Mouse (Mus musculus) liver, embryonic 13.5 days (tissue): ENCODE measurements at regions not wholly inside any gene's neighbourhood (a gene's known extent, or its start where the extent isn't known, plus 50 kb on each side); places are given as distances from the start of the nearest gene placed in this dataset.

ENCODE experiments used
- ATAC-seq: fragments of 200-750 bp; cut with Nextera tagmentation; 2 replicates; pipeline ENCODE4 v1.8.0; 2017; ENCODE audit warnings: low read depth, mild to moderate bottlenecking, moderate number of reproducible peaks, moderate library complexity
- DNase-seq: peaks from one replicate; pipeline ENCODE4 v3.0.0; 2022
- H3K27ac ChIP-seq: fragments of 300-500 bp; sonication (generic); 2 replicates; pipeline ENCODE4 v1.5.1; 2015; ENCODE audit warnings: moderate library complexity, mild to moderate bottlenecking, inconsistent platforms
- H3K27me3 ChIP-seq: fragments of 300-500 bp; sonication (generic); 2 replicates; pipeline ENCODE4 v1.6.1; 2015; ENCODE audit warnings: mild to moderate bottlenecking, inconsistent platforms
- H3K36me3 ChIP-seq: fragments of 300-500 bp; sonication (generic); 2 replicates; pipeline ENCODE4 v1.6.1; 2015; ENCODE audit warnings: mild to moderate bottlenecking, inconsistent platforms
- H3K4me1 ChIP-seq: fragments of 300-500 bp; sonication (generic); replicated peaks from 2 replicates; pipeline ENCODE4 v1.6.1; 2015; ENCODE audit warnings: inconsistent platforms
- H3K4me2 ChIP-seq: fragments of 300-500 bp; sonication (generic); 2 replicates; pipeline ENCODE4 v1.6.1; 2015; ENCODE audit warnings: inconsistent platforms, mild to moderate bottlenecking, moderate library complexity
- H3K4me3 ChIP-seq: fragments of 300-500 bp; sonication (generic); replicated peaks from 2 replicates; pipeline ENCODE4 v1.5.1; 2015; ENCODE audit warnings: mild to moderate bottlenecking, inconsistent platforms
- H3K9ac ChIP-seq: fragments of 300-500 bp; sonication (generic); 2 replicates; pipeline ENCODE4 v1.6.1; 2015; ENCODE audit warnings: mild to moderate bottlenecking, inconsistent platforms
- H3K9me3 ChIP-seq: fragments of 300-500 bp; sonication (generic); replicated peaks from 2 replicates; pipeline ENCODE4 v1.6.1; 2016; ENCODE audit warnings: inconsistent platforms
- WGBS: fragments of 180-500 bp; shearing (Covaris S2); methylation state at CpG from one replicate; pipeline ENCODE4 v1.1.7; 2015; ENCODE audit not compliant: insufficient replicate concordance; 5-methylcytosine and 5-hydroxymethylcytosine counted together

- Histone ChIP-seq H3K36me3 (no peaks in the 10 kb centered on the region), H3K27ac (no peak overlapping the region), H3K4me2 (no peak overlapping the region), H3K4me3 (no peak overlapping the region), H3K9ac (no peak overlapping the region), H3K27me3 (no peaks in the 10 kb centered on the region), H3K9me3 (no peaks in the 10 kb centered on the region), H3K4me1 (0 out of 2 replicates have a peak, but pooled peaks cover 11% of the 10 kb centered on the region)
- DNase-seq (no peak), ATAC-seq (no peak)
- 50% methylated on average over 3 of the region's 3 CpGs for WGBS
Measured at GRCm38 (mm10) chr12:77143958-77144357, 94.0 kb upstream of the Fut8 start.

- Histone ChIP-seq H3K9me3 (no peaks in the 10 kb centered on the region), H3K9ac (no peak overlapping the region), H3K4me2 (no peak overlapping the region), H3K27ac (no peak overlapping the region), H3K27me3 (no peaks in the 10 kb centered on the region), H3K4me3 (no peak overlapping the region), H3K36me3 (no peaks in the 10 kb centered on the region), H3K4me1 (0 out of 2 replicates have a peak, but pooled peaks cover 11% of the 10 kb centered on the region)
- no peak for DNase-seq
- WGBS = 32% methylated on average over 6 of the region's 6 CpGs
- no peak for ATAC-seq
Measured at GRCm38 (mm10) chr12:77143521-77143920, 94.4 kb upstream of the Fut8 start.

DNA sequence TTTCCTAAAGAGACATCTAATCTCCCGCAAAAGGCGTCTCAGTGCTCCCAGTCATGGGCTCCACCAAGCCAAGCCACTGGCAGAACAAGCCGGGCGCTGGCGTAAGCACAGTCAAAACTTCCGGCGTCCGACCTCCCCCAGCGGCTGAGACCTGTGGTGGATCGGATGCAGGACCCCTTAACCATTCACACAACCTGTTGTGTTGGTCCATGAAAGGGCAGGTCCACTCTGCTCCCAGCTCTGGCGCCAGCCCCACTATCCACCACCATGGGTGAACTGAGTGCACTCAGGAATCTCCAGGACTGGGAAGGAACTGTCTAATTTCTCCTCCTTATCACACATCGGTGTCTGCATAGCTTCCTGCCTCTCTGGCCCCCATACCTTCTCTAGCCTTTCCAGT is 94.8 kb upstream of the Fut8 start:
- DNase-seq (no peak), ATAC-seq (no peak)
- Histone ChIP-seq H3K9me3 (no peaks in the 10 kb centered on the region), H3K27ac (no peak overlapping the region), H3K4me1 (0 out of 2 replicates have a peak, but pooled peaks cover 11% of the 10 kb centered on the region), H3K4me2 (no peak overlapping the region), H3K9ac (no peak overlapping the region), H3K4me3 (no peak overlapping the region), H3K27me3 (no peaks in the 10 kb centered on the region), H3K36me3 (no peaks in the 10 kb centered on the region)
- WGBS = 57% methylated on average over 12 of the region's 12 CpGs

- H3K4me1 ChIP-seq = 0 out of 2 replicates have a peak, but pooled peaks cover 11% of the 10 kb centered on the region
- no peak overlapping the region for H3K27ac ChIP-seq
- 61% methylated on average over 4 of the region's 4 CpGs for WGBS
- H3K4me2 ChIP-seq = no peak overlapping the region
- no peak for DNase-seq
- no peaks in the 10 kb centered on the region for H3K9me3 ChIP-seq
- no peaks in the 10 kb centered on the region for H3K36me3 ChIP-seq
- no peaks in the 10 kb centered on the region for H3K27me3 ChIP-seq
- ATAC-seq = no peak
- H3K9ac ChIP-seq = no peak overlapping the region
- no peak overlapping the region for H3K4me3 ChIP-seq
Measured at GRCm38 (mm10) chr12:77142224-77142623, 95.7 kb upstream of the Fut8 start.

DNA sequence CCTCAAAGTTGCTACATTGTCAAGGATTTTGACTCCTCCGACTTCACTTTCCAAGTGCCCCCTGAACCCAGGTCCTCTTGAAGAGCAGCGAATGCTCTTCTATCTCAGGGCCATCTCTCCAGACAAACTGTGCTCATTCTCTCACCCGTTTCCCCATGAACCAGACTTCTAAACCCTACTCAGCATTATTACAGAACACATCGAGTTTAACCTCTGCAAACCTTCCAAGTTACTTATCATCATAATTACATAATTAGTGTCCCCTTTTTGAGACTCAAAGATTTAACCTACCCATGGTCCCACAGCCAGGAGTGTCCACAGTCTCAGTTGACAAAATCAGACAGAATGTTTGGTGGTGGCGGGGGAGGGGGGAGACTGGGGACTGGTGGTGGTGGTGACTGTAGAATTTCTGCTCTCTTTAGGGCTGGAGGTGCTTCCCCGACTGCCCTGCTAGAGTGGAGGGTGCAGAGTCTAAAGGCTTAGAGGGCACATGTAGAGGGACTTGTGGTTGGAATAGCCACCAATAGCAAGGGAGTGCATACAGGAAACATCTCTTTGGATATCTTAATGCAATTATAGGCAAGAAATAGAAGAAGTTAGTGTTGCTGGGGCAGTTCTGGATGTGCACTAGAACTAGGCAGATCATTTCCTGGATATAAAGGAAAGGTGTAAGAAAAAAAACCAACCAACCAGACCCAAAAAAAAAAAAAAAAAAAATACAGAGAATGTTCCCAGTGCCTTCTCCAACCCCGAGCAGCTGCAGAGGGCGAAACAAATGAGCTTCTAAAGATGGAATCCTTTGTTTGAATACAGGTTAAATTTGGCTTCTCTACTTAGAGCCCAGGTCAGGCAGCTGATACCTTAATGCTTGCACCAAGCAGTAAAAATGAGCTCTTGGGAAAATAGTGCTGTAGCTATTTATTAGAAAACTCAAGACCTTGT is 96.4 kb upstream of the Fut8 start:
- H3K27ac ChIP-seq = no peak overlapping the region
- no peak overlapping the region for H3K9ac ChIP-seq
- 46% methylated on average over 8 of the region's 8 CpGs for WGBS
- H3K4me2 ChIP-seq = no peak overlapping the region
- H3K36me3 ChIP-seq = no peaks in the 10 kb centered on the region
- no peak overlapping the region for H3K4me3 ChIP-seq
- H3K4me1 ChIP-seq = 0 out of 2 replicates have a peak, but pooled peaks cover 11% of the 10 kb centered on the region
- ATAC-seq (no peak), DNase-seq (no peak)
- no peaks in the 10 kb centered on the region for H3K27me3 ChIP-seq
- H3K9me3 ChIP-seq = no peaks in the 10 kb centered on the region

DNA sequence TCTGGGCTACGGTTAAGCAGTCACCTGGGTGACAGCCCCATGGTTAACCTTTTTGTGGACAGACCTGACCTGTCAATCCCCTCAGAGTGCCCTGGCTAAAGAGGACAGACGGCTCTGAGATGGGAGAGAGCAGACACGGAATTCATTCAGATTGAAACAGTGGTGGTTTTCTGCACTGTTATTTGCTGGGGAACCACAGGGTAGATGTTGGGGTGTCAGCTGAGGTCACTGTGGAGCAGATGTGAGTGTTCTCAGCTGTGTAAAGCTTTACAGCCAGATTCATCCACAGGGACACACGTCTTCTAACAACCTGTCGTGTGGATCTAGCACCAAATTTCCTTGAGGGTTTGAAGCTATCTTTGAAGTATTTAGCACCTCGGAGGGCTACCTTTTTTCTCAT is 97.3 kb upstream of the Fut8 start:
- Histone ChIP-seq H3K27ac (no peak overlapping the region), H3K27me3 (no peaks in the 10 kb centered on the region), H3K4me1 (0 out of 2 replicates have a peak, but pooled peaks cover 11% of the 10 kb centered on the region), H3K36me3 (no peaks in the 10 kb centered on the region), H3K4me2 (no peak overlapping the region), H3K4me3 (no peak overlapping the region), H3K9me3 (no peaks in the 10 kb centered on the region), H3K9ac (no peak overlapping the region)
- 61% methylated on average over 6 of the region's 6 CpGs for WGBS
- ATAC-seq (no peak), DNase-seq (no peak)

GRCm38 (mm10) chr12:77140141-77140540 is 97.8 kb upstream of the Fut8 start:
- Histone ChIP-seq H3K9ac (no peak overlapping the region), H3K4me3 (no peak overlapping the region), H3K27ac (no peak overlapping the region), H3K4me1 (0 out of 2 replicates have a peak, but pooled peaks cover 11% of the 10 kb centered on the region), H3K27me3 (no peaks in the 10 kb centered on the region), H3K36me3 (no peaks in the 10 kb centered on the region), H3K9me3 (no peaks in the 10 kb centered on the region), H3K4me2 (no peak overlapping the region)
- WGBS = 63% methylated on average over 5 of the region's 5 CpGs
- DNase-seq (no peak), ATAC-seq (no peak)

DNA sequence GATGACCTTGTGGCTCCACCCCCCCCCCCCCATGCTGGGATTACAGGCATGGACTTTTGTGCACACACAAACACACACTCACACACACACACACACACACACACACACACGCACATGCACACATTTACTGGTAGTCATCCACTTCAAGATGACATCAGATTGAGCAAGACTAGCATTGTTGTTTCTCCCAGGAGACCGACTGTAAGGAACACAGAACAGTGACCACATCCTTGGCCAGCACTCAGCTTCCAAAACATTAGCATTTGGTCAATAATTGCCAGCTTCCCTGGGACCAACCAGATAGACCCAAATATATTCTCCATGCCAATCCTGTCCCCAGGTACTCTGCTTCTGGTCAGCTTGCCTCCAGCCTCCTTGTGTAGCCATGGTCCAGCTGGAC is 98.2 kb upstream of the Fut8 start:
- no peaks in the 10 kb centered on the region for H3K27me3 ChIP-seq
- ATAC-seq (no peak), DNase-seq (no peak)
- H3K36me3 ChIP-seq = no peaks in the 10 kb centered on the region
- H3K27ac ChIP-seq = no peak overlapping the region
- H3K9ac ChIP-seq = no peak overlapping the region
- H3K4me2 ChIP-seq = no peak overlapping the region
- no peaks in the 10 kb centered on the region for H3K9me3 ChIP-seq
- H3K4me3 ChIP-seq = no peak overlapping the region
- 0 out of 2 replicates have a peak, but pooled peaks cover 11% of the 10 kb centered on the region for H3K4me1 ChIP-seq
- 54% methylated on average over 2 of the region's 2 CpGs for WGBS

DNA sequence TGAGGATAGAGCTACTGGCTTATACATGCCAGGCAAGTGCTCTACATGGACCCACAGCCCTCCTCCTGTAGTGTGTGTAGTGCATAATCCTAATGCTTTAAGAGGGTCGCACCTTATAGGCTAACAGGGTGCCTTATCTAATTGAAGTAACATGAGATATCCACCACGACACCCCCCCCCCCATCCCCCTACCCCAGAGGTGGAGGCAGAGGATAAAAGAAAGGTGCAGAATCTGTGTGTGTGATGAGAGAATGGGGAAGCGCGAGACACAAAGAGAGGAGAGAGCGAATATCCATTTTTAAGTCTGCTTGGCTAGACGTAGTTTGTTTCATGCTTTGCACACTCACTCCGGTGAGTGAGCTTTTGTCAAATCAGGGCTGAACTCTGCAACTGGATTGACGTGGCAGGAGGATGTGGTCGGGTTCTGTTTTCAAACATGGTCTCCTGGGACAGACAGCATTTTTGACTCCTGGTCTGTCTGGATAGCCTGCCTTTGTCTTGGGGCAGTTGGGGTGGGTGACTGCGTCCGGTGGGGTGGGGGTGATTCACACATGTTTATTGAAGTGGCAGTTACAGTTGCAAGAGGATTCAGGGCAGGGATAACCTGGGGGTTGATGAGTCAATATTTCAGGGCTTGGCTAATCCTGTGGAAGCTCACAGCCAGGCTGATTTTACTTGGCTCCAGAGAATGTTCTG is 99.3 kb upstream of the Fut8 start:
- Histone ChIP-seq H3K9me3 (no peaks in the 10 kb centered on the region), H3K4me3 (no peak overlapping the region), H3K27ac (no peak overlapping the region), H3K4me1 (peaks cover 19% of the 10 kb centered on the region), H3K4me2 (no peak overlapping the region), H3K9ac (no peak overlapping the region), H3K36me3 (no peaks in the 10 kb centered on the region), H3K27me3 (no peaks in the 10 kb centered on the region)
- WGBS = 35% methylated on average over 11 of the region's 11 CpGs
- no peak for ATAC-seq
- DNase-seq = no peak

- DNase-seq (no peak), ATAC-seq (no peak)
- H3K27ac ChIP-seq = no peak overlapping the region
- no peak overlapping the region for H3K4me2 ChIP-seq
- 56% methylated on average over 10 of the region's 10 CpGs for WGBS
- no peak overlapping the region for H3K4me3 ChIP-seq
- peaks cover 14% of the 10 kb centered on the region for H3K4me1 ChIP-seq
- no peak overlapping the region for H3K9ac ChIP-seq
- H3K9me3 ChIP-seq = no peaks in the 10 kb centered on the region
- no peaks in the 10 kb centered on the region for H3K27me3 ChIP-seq
- no peaks in the 10 kb centered on the region for H3K36me3 ChIP-seq
Measured at GRCm38 (mm10) chr12:77137291-77137830, 100.6 kb upstream of the Fut8 start.

GRCm38 (mm10) chr12:77135661-77136060 is 102.3 kb upstream of the Fut8 start:
- DNase-seq = no peak
- no peaks in the 10 kb centered on the region for H3K27me3 ChIP-seq
- no peak overlapping the region for H3K27ac ChIP-seq
- H3K36me3 ChIP-seq = no peaks in the 10 kb centered on the region
- no peak overlapping the region for H3K4me2 ChIP-seq
- WGBS = 74% methylated on average over 6 of the region's 6 CpGs
- H3K4me3 ChIP-seq = no peak overlapping the region
- H3K9ac ChIP-seq = no peak overlapping the region
- no peak for ATAC-seq
- peaks cover 13% of the 10 kb centered on the region for H3K4me1 ChIP-seq
- H3K9me3 ChIP-seq = no peaks in the 10 kb centered on the region
